Mouse (Mus musculus) kidney, postnatal 25 days (tissue): ENCODE data around the gene Pole4.
A peak's percentile ranks its signal among the peaks of the same experiment; 100 is the strongest.
"Not testable (repeated sequence)": the region's sequence is repeated elsewhere in the genome, so short reads cannot be mapped to it uniquely, and the experiment has no call there.

ENCODE experiments used
- DNase-seq, 2 experiments: peaks; one replicate each; pipeline ENCODE4 v3.0.0; 2021; ENCODE audit warnings: mixed read lengths in 2 of 2

The Pole4 gene

GRCm38 (mm10) chr6:82714841-82715240 lies 9.7 kb upstream of the Pole4 start:
- DNase-seq: no peak

GRCm38 (mm10) chr6:82714243-82714642 lies 9.1 kb upstream of the Pole4 start:
- DNase-seq: peak; percentile 68 to 75

- DNase-seq: no peak
Observed at GRCm38 (mm10) chr6:82707742-82708141, 2.6 kb upstream of the Pole4 start.

GRCm38 (mm10) chr6:82707241-82707640 lies 2.1 kb upstream of the Pole4 start:
- DNase-seq: no peak

GRCm38 (mm10) chr6:82703710-82704109 lies 1.5 kb downstream of the Pole4 start:
- no peak for DNase-seq

- DNase-seq: peak; percentile 85 to 90
Observed at GRCm38 (mm10) chr6:82702593-82703017, 2.6 kb downstream of the Pole4 start.

GRCm38 (mm10) chr6:82701296-82701695 lies 3.9 kb downstream of the Pole4 start:
- DNase-seq: no peak

GRCm38 (mm10) chr6:82699831-82700230 lies 5.3 kb downstream of the Pole4 start:
- DNase-seq: no peak

GRCm38 (mm10) chr6:82696736-82697135 lies 8.4 kb downstream of the Pole4 start:
- no peak for DNase-seq

GRCm38 (mm10) chr6:82694668-82695067 lies 10.5 kb downstream of the Pole4 start:
- no peak for DNase-seq

- DNase-seq: no peak
Observed at GRCm38 (mm10) chr6:82689474-82689873, 15.7 kb downstream of the Pole4 start.

GRCm38 (mm10) chr6:82688586-82688985 lies 16.6 kb downstream of the Pole4 start:
- DNase-seq: not testable (repeated sequence)

GRCm38 (mm10) chr6:82684136-82684535 lies 21.0 kb downstream of the Pole4 start:
- DNase-seq: no peak

- DNase-seq: not testable (repeated sequence)
Observed at GRCm38 (mm10) chr6:82679286-82679685, 25.9 kb downstream of the Pole4 start.

- not testable (repeated sequence) for DNase-seq
Observed at GRCm38 (mm10) chr6:82677629-82678028, 27.5 kb downstream of the Pole4 start.

GRCm38 (mm10) chr6:82666480-82666879 lies 38.7 kb downstream of the Pole4 start:
- no peak for DNase-seq

- DNase-seq: no peak
Observed at GRCm38 (mm10) chr6:82653169-82653525, 52.0 kb downstream of the Pole4 start.

- peak; percentile 96 to 97 for DNase-seq
Observed at GRCm38 (mm10) chr6:82652521-82653168, 52.5 kb downstream of the Pole4 start.

- DNase-seq: no peak
Observed at GRCm38 (mm10) chr6:82649096-82649495, 56.1 kb downstream of the Pole4 start.

GRCm38 (mm10) chr6:82647940-82648655 lies 57.1 kb downstream of the Pole4 start:
- no peak for DNase-seq

GRCm38 (mm10) chr6:82647001-82647400 lies 58.2 kb downstream of the Pole4 start:
- DNase-seq: no peak

- no peak for DNase-seq
Observed at GRCm38 (mm10) chr6:82640046-82640445, 65.1 kb downstream of the Pole4 start.

GRCm38 (mm10) chr6:82625331-82625730 lies 79.8 kb downstream of the Pole4 start:
- DNase-seq: not testable (repeated sequence)

- DNase-seq: no peak
Observed at GRCm38 (mm10) chr6:82613201-82613600, 92.0 kb downstream of the Pole4 start.
